Mouse (Mus musculus) heart, embryonic 12.5 days (tissue): ENCODE data around the gene Gng10. TPM values are rescaled to one million over a fixed set of nuclear protein-coding genes. Genes with fewer than 3 reads are reported as not detected.

Source experiments
- ATAC-seq: fragments of 200-750 bp; cut with Nextera tagmentation; 2 replicates; pipeline ENCODE4 v1.8.0; 2017; ENCODE audit warnings: moderate TSS enrichment, moderate library complexity; ENCODE audit not compliant: insufficient number of reproducible peaks, low FRiP score
- H3K27ac ChIP-seq: fragments of 300-500 bp; sonication (generic); 2 replicates; pipeline ENCODE4 v1.5.1; 2016; ENCODE audit warnings: mild to moderate bottlenecking, moderate library complexity; ENCODE audit not compliant: poor library complexity, severe bottlenecking
- H3K27me3 ChIP-seq: fragments of 300-500 bp; sonication (generic); replicated peaks from 2 replicates; pipeline ENCODE4 v1.6.1; 2016; ENCODE audit warnings: mild to moderate bottlenecking, moderate library complexity
- H3K36me3 ChIP-seq: fragments of 300-500 bp; sonication (generic); 2 replicates; pipeline ENCODE4 v1.6.1; 2016; ENCODE audit warnings: mild to moderate bottlenecking, moderate library complexity
- H3K4me1 ChIP-seq: fragments of 300-500 bp; sonication (generic); replicated peaks from 2 replicates; pipeline ENCODE4 v1.6.1; 2016; ENCODE audit warnings: mild to moderate bottlenecking
- H3K4me2 ChIP-seq: fragments of 300-500 bp; sonication (generic); 2 replicates; pipeline ENCODE4 v1.6.1; 2016; ENCODE audit warnings: mild to moderate bottlenecking, moderate library complexity
- H3K4me3 ChIP-seq: fragments of 300-500 bp; sonication (generic); 2 replicates; pipeline ENCODE4 v1.5.1; 2016; ENCODE audit warnings: mild to moderate bottlenecking
- H3K9ac ChIP-seq: fragments of 300-500 bp; sonication (generic); 2 replicates; pipeline ENCODE4 v1.6.1; 2016; ENCODE audit warnings: mild to moderate bottlenecking, moderate library complexity
- H3K9me3 ChIP-seq: fragments of 300-500 bp; sonication (generic); replicated peaks from 2 replicates; pipeline ENCODE4 v1.6.1; 2016; ENCODE audit warnings: mild to moderate bottlenecking, moderate library complexity
- WGBS: fragments of 180-500 bp; shearing (Covaris S2); methylation state at CpG from one replicate; pipeline ENCODE4 v1.1.7; 2016; 5-methylcytosine and 5-hydroxymethylcytosine counted together
- polyA plus RNA-seq: library from polyadenylated mRNA; unstranded; fragments of >200 nt; fragmentation: Nextera tagmentation; extraction: Ambion mirVana; gene quantifications from 2 replicates; pipeline ENCODE4 v1.2.1, GENCODE M21; 2016

Gene Gng10
- polyA plus RNA-seq: 38.8 and 47.7 TPM in 2 replicates

DNA sequence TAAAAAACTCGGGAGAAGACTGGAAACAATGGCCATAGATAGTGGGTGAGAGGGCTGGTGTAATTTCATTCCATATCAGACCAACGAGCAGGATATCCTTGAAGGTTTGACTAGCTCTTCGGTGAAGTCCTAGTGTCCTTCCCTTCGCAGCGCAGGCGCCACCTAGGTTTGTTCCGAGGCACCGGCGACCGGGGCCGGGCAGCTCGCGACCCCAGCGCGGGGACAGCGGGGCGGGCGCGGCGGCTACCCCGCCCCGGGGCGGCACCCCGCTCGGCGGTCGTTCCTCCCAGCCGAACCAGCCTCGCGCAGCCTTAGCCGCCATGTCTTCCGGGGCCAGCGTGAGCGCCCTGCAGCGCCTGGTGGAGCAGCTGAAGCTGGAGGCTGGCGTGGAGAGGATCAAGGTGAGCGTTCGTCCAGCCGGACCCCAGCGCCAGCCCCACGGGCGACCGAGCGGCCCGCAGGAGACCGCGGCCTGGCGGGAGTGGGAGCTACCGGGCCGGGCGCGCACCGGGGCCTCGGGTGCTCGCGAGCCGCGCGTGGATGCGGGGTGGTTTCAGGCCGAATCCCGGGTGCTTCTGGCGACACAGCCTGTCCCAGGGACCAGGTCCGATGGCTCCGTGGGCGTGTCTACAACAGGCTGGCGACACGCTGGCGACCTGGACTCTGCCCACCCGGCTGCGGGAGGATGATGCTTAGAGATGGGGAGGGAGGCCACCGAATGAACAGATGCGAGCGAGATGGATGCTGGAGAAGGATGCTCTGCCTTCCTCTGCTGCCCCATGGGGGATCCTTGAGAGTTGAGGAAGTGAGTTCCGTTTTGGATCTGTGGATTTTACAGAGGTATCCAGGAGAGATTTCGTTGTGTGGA, at the start of gene Gng10:
Gng10 (plus strand) TSS at position 171 of the 868 bp plus-strand sequence.
- Histone ChIP-seq H3K9me3 (peaks cover 2% of the 10 kb centered on the region; the same call in 1 of the 2 replicates), H3K9ac (peak within 1 kb of the TSS; percentile 96), H3K27ac (peak within 1 kb of the TSS; percentile 53; the same call in 1 of the 2 replicates), H3K4me3 (peak within 1 kb of the TSS; percentile 95), H3K36me3 (peaks cover 3% of the 10 kb centered on the region; the same call in 1 of the 2 replicates), H3K27me3 (no peaks in the 10 kb centered on the region), H3K4me1 (no peaks in the 10 kb centered on the region), H3K4me2 (peak within 1 kb of the TSS; percentile 93)
- WGBS: 10% methylated on average over 76 of the region's 76 CpGs
- peak; percentile 75 for ATAC-seq

DNA sequence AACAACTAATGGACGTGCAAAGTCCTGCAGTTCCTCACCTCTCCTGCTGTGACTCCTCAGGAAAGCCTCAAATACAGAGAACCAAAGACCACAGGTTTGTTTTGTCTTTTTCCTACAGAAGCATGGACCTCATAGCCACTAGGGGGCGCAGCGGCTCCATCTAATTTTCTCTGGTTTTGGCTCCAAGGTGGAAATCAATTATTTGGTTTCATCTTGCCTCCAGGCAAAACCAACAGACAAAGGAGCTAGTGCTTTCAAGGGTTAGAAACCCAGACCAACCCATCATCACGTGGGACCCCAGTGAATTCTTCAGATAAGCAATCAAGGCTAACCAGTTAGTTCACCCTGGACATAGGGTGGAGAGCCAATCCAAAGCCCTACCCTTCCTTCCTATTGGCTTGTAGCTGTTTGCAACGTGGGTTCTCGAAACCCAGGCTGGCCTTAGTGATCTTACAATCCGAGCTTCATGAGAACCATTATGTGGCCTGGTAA, 49.7 kb upstream of the Gng10 start:
- Histone ChIP-seq H3K36me3 (no peaks in the 10 kb centered on the region), H3K9ac (no peak overlapping the region), H3K4me2 (no peak overlapping the region), H3K27ac (no peak overlapping the region), H3K9me3 (no peaks in the 10 kb centered on the region), H3K4me1 (0 out of 2 replicates have a peak, but pooled peaks cover 3% of the 10 kb centered on the region), H3K27me3 (peaks cover 10% of the 10 kb centered on the region), H3K4me3 (no peak overlapping the region)
- no peak for ATAC-seq
- 14% methylated on average over 7 of the region's 7 CpGs for WGBS

DNA sequence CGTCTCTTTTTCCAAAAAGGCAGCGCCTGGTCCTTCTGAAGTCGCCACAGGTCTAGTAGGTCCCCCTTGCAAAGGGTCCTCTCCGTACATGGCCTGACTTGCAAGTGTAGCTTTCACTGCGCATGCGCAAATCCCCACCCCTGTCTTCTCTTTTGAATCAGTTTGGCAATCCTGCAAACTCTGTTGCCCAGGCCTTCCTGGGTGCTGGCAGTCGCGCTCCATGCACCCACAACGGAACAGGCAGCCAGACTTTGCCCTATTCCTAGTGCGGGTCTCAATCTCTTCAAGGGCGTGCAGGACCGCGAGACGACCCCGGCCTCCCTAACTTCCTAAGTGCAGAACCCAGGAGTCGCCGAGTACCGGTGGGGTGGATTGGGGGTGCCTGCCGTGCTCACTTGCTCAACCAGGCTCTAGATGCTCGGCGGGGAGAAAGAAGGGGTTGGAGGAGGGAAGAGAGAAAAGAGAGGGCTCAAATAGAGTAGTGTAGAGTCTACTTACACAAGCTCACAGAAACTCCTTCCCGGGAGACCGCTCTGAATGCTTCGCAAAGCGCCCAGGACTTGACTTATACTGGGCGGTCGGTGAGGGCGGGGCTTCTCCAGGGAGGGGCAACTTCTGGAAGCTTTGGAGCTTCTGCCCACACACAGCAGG, 48.2 kb upstream of the Gng10 start, which contains the start of gene Ptgr1:
Ptgr1 (minus strand) TSS at position 580 of the 651 bp plus-strand sequence.
- H3K4me2 ChIP-seq: peak within 1 kb of the TSS; percentile 72
- under 1% methylated on average over 28 of the region's 28 CpGs for WGBS
- peak; percentile 60 for ATAC-seq
- peak within 1 kb of the TSS; percentile 63 for H3K9ac ChIP-seq
- H3K4me1 ChIP-seq: 0 out of 2 replicates have a peak, but pooled peaks cover 3% of the 10 kb centered on the region
- H3K27me3 ChIP-seq: peaks cover 14% of the 10 kb centered on the region
- peak within 1 kb of the TSS; percentile 57 for H3K4me3 ChIP-seq
- no peaks in the 10 kb centered on the region for H3K9me3 ChIP-seq
- H3K27ac ChIP-seq: no peak within 1 kb of the TSS
- H3K36me3 ChIP-seq: no peaks in the 10 kb centered on the region

DNA sequence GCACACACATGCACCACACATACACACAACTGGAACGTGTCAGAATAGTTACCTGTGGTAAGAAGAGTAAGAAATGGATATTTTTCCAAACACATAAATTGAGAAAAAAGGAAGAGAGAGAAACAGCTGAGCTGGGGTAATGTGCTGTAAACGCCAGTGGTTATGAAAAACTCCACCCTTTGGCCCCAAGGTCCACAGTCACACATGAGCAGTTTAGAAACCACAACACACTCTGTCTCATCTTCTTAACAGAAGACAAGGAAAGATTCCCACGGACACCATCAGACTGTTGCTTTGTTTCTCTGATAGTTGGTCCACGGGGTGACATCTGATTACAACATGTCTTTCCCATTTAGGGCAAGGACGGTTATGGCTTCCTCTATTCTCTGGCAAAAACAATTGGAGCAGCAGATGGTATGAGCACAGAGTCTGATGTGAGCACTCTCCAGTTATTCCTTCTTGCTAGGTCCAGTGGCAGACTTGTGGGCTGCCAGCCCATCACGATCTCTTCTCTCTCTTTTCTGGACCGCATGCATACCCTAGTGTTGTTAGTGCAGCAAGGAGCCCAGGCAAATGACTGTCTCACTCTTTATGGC, 45.5 kb upstream of the Gng10 start:
- no peak for ATAC-seq
- WGBS: 82% methylated on average over 7 of the region's 7 CpGs
- H3K4me3 ChIP-seq: no peak overlapping the region
- H3K4me2 ChIP-seq: no peak overlapping the region
- H3K27me3 ChIP-seq: peaks cover 20% of the 10 kb centered on the region
- H3K27ac ChIP-seq: no peak overlapping the region
- H3K36me3 ChIP-seq: no peaks in the 10 kb centered on the region
- H3K4me1 ChIP-seq: peaks cover 9% of the 10 kb centered on the region; the same call in 1 of the 2 replicates
- H3K9me3 ChIP-seq: no peaks in the 10 kb centered on the region
- no peak overlapping the region for H3K9ac ChIP-seq

DNA sequence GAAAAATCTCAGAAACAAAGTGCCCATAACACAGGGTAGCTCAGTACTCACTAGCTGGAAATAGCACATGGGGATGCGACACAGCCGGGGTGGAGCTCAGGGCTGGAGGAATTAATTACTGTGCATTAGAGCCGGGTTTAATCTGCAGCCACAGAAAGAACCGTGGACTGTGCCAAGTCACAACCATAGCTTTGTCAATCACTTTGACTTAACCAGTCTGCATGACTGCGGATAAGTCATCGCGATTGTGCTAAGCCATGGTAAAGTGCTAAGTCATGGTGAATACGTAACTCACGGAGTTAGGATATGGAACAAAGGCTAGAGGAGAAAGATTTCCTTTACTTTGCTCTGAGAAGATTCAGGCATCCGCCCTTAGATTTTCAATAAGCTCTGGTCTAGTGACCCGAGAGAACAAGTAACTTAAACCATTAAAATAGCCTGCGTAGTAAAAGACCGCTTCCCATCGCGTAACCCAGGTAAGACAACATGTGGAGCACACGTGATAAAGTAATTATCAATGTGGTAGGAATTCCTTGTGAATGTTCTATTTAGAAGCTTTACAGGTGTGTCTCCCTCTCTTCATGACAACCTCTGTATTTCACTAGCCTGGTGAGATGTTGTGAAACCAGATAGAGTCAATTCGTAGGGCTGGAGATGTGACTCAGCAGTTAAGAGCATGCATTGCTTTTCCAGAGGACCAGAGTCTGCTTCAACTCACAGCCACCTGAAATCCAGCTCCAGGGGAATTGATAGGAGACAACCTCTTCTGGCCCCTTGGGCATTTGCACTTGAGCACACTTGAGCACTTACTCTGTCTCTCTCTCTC, 44.1 kb upstream of the Gng10 start:
- Histone ChIP-seq H3K4me3 (no peak overlapping the region), H3K9me3 (no peaks in the 10 kb centered on the region), H3K27ac (no peak overlapping the region), H3K9ac (no peak overlapping the region), H3K4me2 (no peak overlapping the region), H3K36me3 (no peaks in the 10 kb centered on the region), H3K27me3 (peaks cover 20% of the 10 kb centered on the region), H3K4me1 (peaks cover 11% of the 10 kb centered on the region; the same call in 1 of the 2 replicates)
- no peak for ATAC-seq
- 84% methylated on average over 17 of the region's 17 CpGs for WGBS

DNA sequence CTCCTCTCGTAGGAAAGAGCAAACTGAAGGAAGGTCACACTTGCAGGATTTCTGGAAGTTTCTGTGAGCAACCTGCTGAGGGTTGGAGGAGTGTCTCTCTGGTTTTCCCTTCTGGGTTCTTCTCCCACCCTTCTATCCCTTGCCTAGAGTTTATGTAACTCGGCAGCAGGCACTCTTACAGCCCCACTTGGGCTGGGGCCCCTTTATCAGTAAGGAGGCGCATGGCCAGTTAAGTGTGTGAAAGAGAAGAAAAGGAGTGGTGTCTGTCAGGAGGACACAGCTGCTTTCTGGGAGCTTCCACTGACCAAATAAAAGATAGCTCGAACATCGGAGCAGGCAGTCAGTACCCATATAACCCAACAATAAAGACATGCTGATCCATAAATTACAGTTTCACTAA, 42.7 kb upstream of the Gng10 start:
- H3K9me3 ChIP-seq: no peaks in the 10 kb centered on the region
- no peak overlapping the region for H3K9ac ChIP-seq
- no peak overlapping the region for H3K4me2 ChIP-seq
- peaks cover 14% of the 10 kb centered on the region for H3K4me1 ChIP-seq
- 36% methylated on average over 5 of the region's 5 CpGs for WGBS
- H3K27ac ChIP-seq: no peak overlapping the region
- H3K4me3 ChIP-seq: no peak overlapping the region
- H3K27me3 ChIP-seq: peaks cover 20% of the 10 kb centered on the region
- ATAC-seq: no peak
- no peaks in the 10 kb centered on the region for H3K36me3 ChIP-seq

DNA sequence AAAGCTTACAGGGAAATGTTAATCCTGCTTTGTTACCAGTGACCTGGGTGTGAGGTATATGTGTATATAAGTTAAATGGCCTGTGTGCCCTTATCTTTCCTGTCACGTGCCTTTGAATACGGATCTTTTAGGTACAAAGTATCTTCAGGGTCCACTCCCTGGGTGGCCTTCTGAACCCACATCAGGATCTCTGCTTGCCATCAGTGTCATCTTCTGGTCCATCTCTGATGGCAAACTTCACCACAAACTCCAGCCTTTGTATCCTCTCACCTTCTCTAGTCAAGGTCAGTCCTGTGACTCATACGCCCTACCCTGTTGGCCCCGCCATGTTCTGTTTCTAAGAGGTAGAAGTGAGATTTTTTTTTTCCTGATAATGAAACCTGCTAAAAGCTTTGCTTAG, 40.1 kb upstream of the Gng10 start, which contains the start of gene Dnajc25:
Dnajc25 (plus strand) TSS at position 301 of the 400 bp plus-strand sequence.
- Histone ChIP-seq H3K4me3 (no peak within 1 kb of the TSS), H3K9me3 (no peaks in the 10 kb centered on the region), H3K9ac (no peak within 1 kb of the TSS), H3K4me2 (no peak within 1 kb of the TSS), H3K27me3 (peaks cover 10% of the 10 kb centered on the region), H3K27ac (no peak within 1 kb of the TSS), H3K4me1 (peaks cover 12% of the 10 kb centered on the region), H3K36me3 (no peaks in the 10 kb centered on the region)
- no peak for ATAC-seq
- WGBS: 75% methylated on average over 4 of the region's 4 CpGs

DNA sequence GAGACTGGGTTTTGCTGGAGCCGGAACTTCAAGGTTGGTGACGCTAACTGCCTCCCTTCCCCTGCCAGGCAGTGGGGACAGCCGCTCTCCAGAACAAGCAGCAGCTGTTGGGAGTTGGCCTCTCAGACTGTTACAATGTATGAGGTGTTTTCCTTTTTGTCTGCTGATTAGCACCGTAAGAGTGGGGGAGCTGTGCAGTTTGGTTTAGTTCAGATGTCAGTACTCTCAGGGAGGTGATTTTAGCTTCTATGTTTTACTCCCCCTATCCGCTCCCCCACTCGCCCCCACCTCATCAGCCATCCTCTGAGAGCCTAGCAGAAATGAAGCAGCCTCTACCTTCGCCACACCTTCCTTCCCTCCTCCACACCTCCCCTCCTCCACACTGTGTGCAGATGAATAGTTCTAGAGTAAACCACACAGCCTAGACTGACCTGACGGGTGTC, 39.6 kb upstream of the Gng10 start:
- H3K4me2 ChIP-seq: no peak overlapping the region
- H3K9me3 ChIP-seq: no peaks in the 10 kb centered on the region
- H3K36me3 ChIP-seq: no peaks in the 10 kb centered on the region
- H3K27ac ChIP-seq: no peak overlapping the region
- H3K4me1 ChIP-seq: peaks cover 12% of the 10 kb centered on the region
- ATAC-seq: no peak
- peaks cover 10% of the 10 kb centered on the region for H3K27me3 ChIP-seq
- no peak overlapping the region for H3K9ac ChIP-seq
- WGBS: 46% methylated on average over 8 of the region's 8 CpGs
- H3K4me3 ChIP-seq: no peak overlapping the region

DNA sequence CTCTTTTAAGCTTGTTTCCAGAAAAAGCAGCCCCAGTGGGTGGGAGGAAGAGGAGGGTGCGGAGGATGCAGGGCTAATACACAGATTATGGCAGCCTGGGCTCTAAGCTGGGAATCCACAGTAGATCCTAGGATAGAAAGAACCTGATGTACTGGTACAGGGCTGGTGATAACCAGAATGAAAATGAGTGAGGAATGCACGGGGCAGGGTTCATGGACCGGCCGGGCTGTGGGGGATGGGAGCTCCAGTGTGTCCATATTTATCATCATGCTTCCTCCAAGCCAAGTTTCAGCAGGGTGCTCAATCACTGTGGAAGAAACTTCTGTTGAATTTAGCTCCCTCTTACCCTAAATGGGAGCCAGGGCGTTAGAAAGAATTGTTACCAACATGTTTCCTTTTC, 37.8 kb upstream of the Gng10 start:
- Histone ChIP-seq H3K4me1 (peaks cover 10% of the 10 kb centered on the region), H3K27ac (no peak overlapping the region), H3K9me3 (no peaks in the 10 kb centered on the region), H3K4me3 (no peak overlapping the region), H3K27me3 (peaks cover 5% of the 10 kb centered on the region; the same call in 1 of the 2 replicates), H3K36me3 (no peaks in the 10 kb centered on the region), H3K4me2 (no peak overlapping the region), H3K9ac (no peak overlapping the region)
- no peak for ATAC-seq
- WGBS: 45% methylated on average over 5 of the region's 5 CpGs

DNA sequence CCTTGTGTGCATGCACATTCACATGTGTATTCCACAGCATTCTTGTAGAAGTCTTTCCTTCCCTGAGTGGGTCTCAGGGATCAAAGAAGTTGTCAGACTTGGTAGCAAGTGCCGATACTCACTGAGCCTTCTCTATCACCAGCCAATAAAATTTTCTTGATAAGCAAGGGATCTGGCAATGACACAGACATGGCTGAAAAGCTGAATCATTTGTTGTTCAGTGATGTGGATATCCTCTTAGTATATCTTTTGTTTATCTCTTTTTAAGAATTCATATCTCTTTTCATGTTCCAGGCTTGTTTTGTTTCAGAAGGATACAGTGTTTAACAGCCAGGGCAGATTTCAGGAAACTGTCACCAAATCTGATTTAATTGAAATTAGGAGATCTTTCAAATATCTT, 36.2 kb upstream of the Gng10 start:
- Histone ChIP-seq H3K4me2 (no peak overlapping the region), H3K36me3 (no peaks in the 10 kb centered on the region), H3K9ac (no peak overlapping the region), H3K27ac (no peak overlapping the region), H3K27me3 (0 out of 2 replicates have a peak, but pooled peaks cover 1% of the 10 kb centered on the region), H3K4me3 (no peak overlapping the region), H3K4me1 (peaks cover 11% of the 10 kb centered on the region), H3K9me3 (no peaks in the 10 kb centered on the region)
- no peak for ATAC-seq
- WGBS: 63% methylated on average over 1 of the region's 1 CpGs
